Mouse (Mus musculus): Measurements from ENCODE around the gene Mansc4. TPM values are rescaled to one million over a fixed set of nuclear protein-coding genes. Genes with fewer than 3 reads are reported as not detected.

Mansc4 gene
- polyA plus RNA-seq, 1 experiment from 2014 or later: 0.08 TPM

Other genes starting within 250 kb of the Mansc4 start
- not detected in 2 replicates for gene Smco2, start 236.9 kb downstream of the Mansc4 start, polyA plus RNA-seq (2015; fragmentation: Nextera tagmentation; extraction: Ambion mirVana)
- 9.7 and 10.0 TPM in 2 replicates for gene Ppfibp1, start 198.5 kb downstream of the Mansc4 start, polyA plus RNA-seq (2015; fragmentation: Nextera tagmentation; extraction: Ambion mirVana)
- gene 1700034J05Rik, start 132.6 kb downstream of the Mansc4 start, polyA plus RNA-seq (2015; fragmentation: Nextera tagmentation; extraction: Ambion mirVana): 0.05 and 0.06 TPM in 2 replicates
- 0.24 and 0.35 TPM in 2 replicates for gene Rep15, start 54.4 kb downstream of the Mansc4 start, polyA plus RNA-seq (2015; fragmentation: Nextera tagmentation; extraction: Ambion mirVana)
- gene Mrps35, start 44.3 kb downstream of the Mansc4 start, polyA plus RNA-seq (2015; fragmentation: Nextera tagmentation; extraction: Ambion mirVana): 50.2 and 51.2 TPM in 2 replicates
- 1.8 and 1.9 TPM in 2 replicates for gene Klhl42, start 4.3 kb upstream of the Mansc4 start, polyA plus RNA-seq (2015; fragmentation: Nextera tagmentation; extraction: Ambion mirVana)
- not detected in 2 replicates for gene Pthlh, start 177.2 kb upstream of the Mansc4 start, polyA plus RNA-seq (2015; fragmentation: Nextera tagmentation; extraction: Ambion mirVana)